Mouse (Mus musculus): ENCODE data around the gene Epb41l4b.

GRCm38 (mm10) chr4:57168277-57168676 is 25.0 kb upstream of the Epb41l4b start:
- no peak for TF ChIP-seq CTCF (IDR thresholded peaks at IDR 0.05; ENCODE audit: borderline replicate concordance, control insufficient read depth, extremely low read depth, insufficient read depth, low read length, poor library complexity)
- no peak for TF ChIP-seq POLR2A (IDR thresholded peaks at IDR 0.05; ENCODE audit: control insufficient read depth, extremely low read depth, insufficient read depth, low read length, poor library complexity)

Measured in thymus, adult 2 months (tissue).